Mouse (Mus musculus): ENCODE measurements around the gene Aoc2. TPM values are rescaled to one million over a fixed set of nuclear protein-coding genes. Genes with fewer than 3 reads are reported as not detected.

Aoc2 gene
- 17.0 TPM for total RNA-seq (2023)

DNA sequence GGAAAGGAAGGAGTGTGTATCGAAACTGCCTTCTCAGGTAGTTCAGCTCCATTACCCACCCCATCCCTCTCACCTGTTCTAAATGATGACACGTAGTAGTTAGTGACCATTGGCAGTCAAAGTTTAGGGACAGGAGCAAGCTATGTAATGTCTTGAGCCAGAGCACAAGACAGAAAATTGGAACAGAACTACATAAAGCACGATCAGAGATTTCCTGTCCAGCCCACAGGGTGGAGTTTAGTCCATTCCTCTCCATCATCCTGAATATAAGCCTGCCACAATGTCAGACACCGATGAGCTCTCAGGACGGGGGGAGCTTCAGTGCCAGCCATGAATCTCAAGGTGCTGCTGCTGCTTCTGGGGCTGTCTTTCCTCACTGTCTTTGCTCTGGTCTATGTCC, at the start of gene Aoc2:
TSS of gene Aoc2 (plus strand) at position 301 of the 400 bp plus-strand sequence.

GRCm38 (mm10) chr11:101278223-101279192, 46.4 kb upstream of the Aoc2 start, which contains the start of the genes Cntd1 and Coa3:
TSS of gene Cntd1 (plus strand) at chr11:101279012.
TSS of gene Coa3 (minus strand) at chr11:101279114.

GRCm38 (mm10) chr11:101302004-101302798, 22.7 kb upstream of the Aoc2 start, which contains the start of gene Becn1:
TSS of gene Becn1 (minus strand) at chr11:101302286.

GRCm38 (mm10) chr11:101315665-101316500, 9.0 kb upstream of the Aoc2 start, which contains the start of gene Psme3:
TSS of gene Psme3 (plus strand) at chr11:101316213.

GRCm38 (mm10) chr11:101330371-101330924, 5.6 kb downstream of the Aoc2 start, which contains the start of gene Aoc3:
TSS of gene Aoc3 (plus strand) at chr11:101330605.

GRCm38 (mm10) chr11:101367326-101367935, 42.6 kb downstream of the Aoc2 start, which contains the start of gene G6pc:
TSS of gene G6pc (plus strand) at chr11:101367561.

Other genes starting within 250 kb of the Aoc2 start
- gene Hsd17b1, start 246.7 kb upstream of the Aoc2 start, total RNA-seq (2023), result not detected
- 11.0 TPM for gene Coasy, start 242.5 kb upstream of the Aoc2 start, total RNA-seq (2023)
- 31.3 TPM for gene Mlx, start 237.8 kb upstream of the Aoc2 start, total RNA-seq (2023)
- 1.8 TPM for gene Psmc3ip, start 229.6 kb upstream of the Aoc2 start, total RNA-seq (2023)
- 78.0 TPM for gene Retreg3, start 205.2 kb upstream of the Aoc2 start, total RNA-seq (2023)
- 12.4 TPM for gene Tubg1, start 205.1 kb upstream of the Aoc2 start, total RNA-seq (2023)
- 1.7 TPM for gene Tubg2, start 169.2 kb upstream of the Aoc2 start, total RNA-seq (2023)
- gene Cntnap1, start 154.5 kb upstream of the Aoc2 start, total RNA-seq (2023), result 0.32 TPM
- gene Plekhh3, start 153.7 kb upstream of the Aoc2 start, total RNA-seq (2023), result 0.35 TPM
- gene Ccr10, start 149.6 kb upstream of the Aoc2 start, total RNA-seq (2023), result not detected
- 72.5 TPM for gene Ezh1, start 98.6 kb upstream of the Aoc2 start, total RNA-seq (2023)
- not detected for gene Ramp2, start 79.0 kb upstream of the Aoc2 start, total RNA-seq (2023)
- 73.4 TPM for gene Vps25, start 71.4 kb upstream of the Aoc2 start, total RNA-seq (2023)
- gene Wnk4, start 64.5 kb upstream of the Aoc2 start, total RNA-seq (2023), result 1.8 TPM
- gene Cntd1, start 46.1 kb upstream of the Aoc2 start, total RNA-seq (2023), result not detected
- gene Coa3, start 45.9 kb upstream of the Aoc2 start, total RNA-seq (2023), result 21.3 TPM
- gene Becn1, start 22.8 kb upstream of the Aoc2 start, total RNA-seq (2023), result 178 TPM
- gene Psme3, start 8.8 kb upstream of the Aoc2 start, total RNA-seq (2023), result 124 TPM
- 1.00 TPM for gene Aoc3, start 5.5 kb downstream of the Aoc2 start, total RNA-seq (2023)
- gene G6pc, start 42.5 kb downstream of the Aoc2 start, total RNA-seq (2023), result not detected
- 22.1 TPM for gene Aarsd1, start 92.6 kb downstream of the Aoc2 start, total RNA-seq (2023)
- 2.1 TPM for gene Gm27029, start 99.7 kb downstream of the Aoc2 start, total RNA-seq (2023)
- 23.7 TPM for gene Rundc1, start 100.0 kb downstream of the Aoc2 start, total RNA-seq (2023)
- 6.8 TPM for gene Ptges3l, start 100.3 kb downstream of the Aoc2 start, total RNA-seq (2023)
- 104 TPM for gene Rpl27, start 117.2 kb downstream of the Aoc2 start, total RNA-seq (2023)
- gene Ifi35, start 123.3 kb downstream of the Aoc2 start, total RNA-seq (2023), result 55.9 TPM
- 0.56 TPM for gene Rnd2, start 139.9 kb downstream of the Aoc2 start, total RNA-seq (2023)
- 5.3 TPM for gene Vat1, start 141.2 kb downstream of the Aoc2 start, total RNA-seq (2023)
- gene Brca1, start 226.9 kb downstream of the Aoc2 start, total RNA-seq (2023), result 3.3 TPM
- 171 TPM for gene Nbr1, start 227.1 kb downstream of the Aoc2 start, total RNA-seq (2023)